Mouse (Mus musculus): ENCODE measurements around the gene Tifa. TPM values are rescaled to one million over a fixed set of nuclear protein-coding genes. Genes with fewer than 3 reads are reported as not detected.

Tifa gene
- polyA plus RNA-seq, 1 experiment from 2014 or later: 3.4 TPM

DNA sequence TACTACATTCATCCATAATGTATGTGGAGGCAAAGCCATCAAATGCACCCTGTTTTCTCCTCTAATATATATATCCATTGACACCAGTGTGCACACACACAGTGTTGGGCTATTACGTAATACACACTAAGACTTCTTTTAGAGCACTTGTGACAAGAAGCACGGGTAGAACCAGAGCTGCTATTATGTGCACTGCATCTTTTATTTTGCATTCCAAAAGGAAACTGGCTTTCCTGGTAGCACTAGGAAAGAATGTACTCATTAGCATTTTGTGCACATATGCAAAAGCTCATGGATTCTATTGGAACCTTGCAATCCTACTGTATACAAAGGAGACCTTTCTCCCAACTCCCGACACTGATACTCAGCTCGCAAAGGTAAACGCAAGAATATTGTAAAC lies 79.3 kb downstream of the Tifa start:
- Histone ChIP-seq H3K9me3 (replicated peaks; ENCODE audit: control insufficient read depth, low read length) (no peaks in the 10 kb centered on the region), H3K4me3 (ENCODE audit: low read depth, low read length) (no peak overlapping the region), H3K27me3 (ENCODE audit: control insufficient read depth, insufficient read depth, low read length) (no peaks in the 10 kb centered on the region), H3K9ac (ENCODE audit: low read depth, low read length) (no peak overlapping the region), H3K4me2 (no peak overlapping the region), H3K36me3 (ENCODE audit: control insufficient read depth, insufficient read depth, low read length) (no peaks in the 10 kb centered on the region), H3K27ac (ENCODE audit: low read depth, low read length) (no peak overlapping the region), H3K4me1 (ENCODE audit: control insufficient read depth, insufficient read depth, low read length) (peaks cover 3% of the 10 kb centered on the region; the same call in 1 of the 2 replicates)
- WGBS (ENCODE audit: insufficient replicate concordance): 87% methylated on average over 5 of the region's 5 CpGs
- ATAC-seq (replicated peaks; ENCODE audit: insufficient number of reproducible peaks, low FRiP score, low TSS enrichment): no peak

DNA sequence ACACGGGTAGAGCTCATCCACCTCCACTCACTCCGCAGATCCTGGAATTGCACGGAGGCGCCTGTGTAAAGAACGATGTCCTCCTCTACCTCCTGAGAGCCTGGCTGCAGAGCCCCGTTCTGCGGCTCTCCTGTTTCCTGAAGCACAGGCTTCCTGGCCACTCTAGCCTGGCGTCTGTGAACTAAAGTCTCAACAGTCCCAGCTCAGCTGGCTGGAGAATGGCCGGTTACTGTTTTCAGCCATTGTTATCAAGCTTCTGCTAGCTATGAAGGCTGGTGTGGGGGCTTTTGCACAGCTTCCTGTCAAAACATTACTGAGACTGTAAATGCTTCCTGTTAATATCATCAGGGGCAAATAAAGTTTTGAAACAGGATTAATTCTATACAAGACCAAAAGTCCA lies 82.0 kb downstream of the Tifa start:
- Histone ChIP-seq H3K27me3 (ENCODE audit: control insufficient read depth, insufficient read depth, low read length) (no peaks in the 10 kb centered on the region), H3K4me2 (no peak overlapping the region), H3K9ac (ENCODE audit: low read depth, low read length) (no peak overlapping the region), H3K36me3 (ENCODE audit: control insufficient read depth, insufficient read depth, low read length) (no peaks in the 10 kb centered on the region), H3K4me3 (ENCODE audit: low read depth, low read length) (no peak overlapping the region), H3K9me3 (replicated peaks; ENCODE audit: control insufficient read depth, low read length) (no peaks in the 10 kb centered on the region), H3K27ac (ENCODE audit: low read depth, low read length) (no peak overlapping the region), H3K4me1 (ENCODE audit: control insufficient read depth, insufficient read depth, low read length) (no peaks in the 10 kb centered on the region)
- 64% methylated on average over 9 of the region's 9 CpGs for WGBS (ENCODE audit: insufficient replicate concordance)
- no peak for ATAC-seq (replicated peaks; ENCODE audit: insufficient number of reproducible peaks, low FRiP score, low TSS enrichment)

DNA sequence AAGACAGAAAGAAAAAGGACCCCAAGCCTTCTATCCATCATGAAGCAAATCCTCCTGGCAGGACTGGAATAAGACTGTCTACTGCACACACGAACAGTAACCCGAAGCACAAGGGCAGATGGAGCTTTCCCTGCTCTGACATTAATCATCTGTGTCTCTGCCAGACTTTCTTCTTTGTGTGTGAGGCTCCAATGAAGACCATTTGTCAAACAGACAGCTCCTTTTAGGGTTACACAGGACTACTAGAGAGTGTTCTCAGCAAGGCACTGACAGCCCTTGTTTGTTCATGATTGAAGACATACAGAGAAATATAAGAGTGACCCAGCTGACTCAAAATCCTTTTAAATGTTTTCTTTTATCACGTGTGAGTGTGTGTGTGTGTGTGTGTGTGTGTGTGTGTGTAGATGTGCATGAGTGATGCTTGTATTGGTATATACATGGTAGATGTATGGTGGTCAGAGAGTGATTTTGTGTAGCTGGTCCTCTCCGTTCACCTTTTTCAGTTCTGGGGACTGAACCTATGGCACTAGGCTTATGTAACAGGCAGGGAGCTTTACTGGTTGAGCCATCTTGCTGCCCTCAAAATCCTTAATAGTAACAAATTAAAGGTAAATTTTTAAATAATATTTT lies 84.8 kb downstream of the Tifa start:
- Histone ChIP-seq H3K4me2 (no peak overlapping the region), H3K9ac (ENCODE audit: low read depth, low read length) (no peak overlapping the region), H3K4me3 (ENCODE audit: low read depth, low read length) (no peak overlapping the region), H3K27me3 (ENCODE audit: control insufficient read depth, insufficient read depth, low read length) (no peaks in the 10 kb centered on the region), H3K4me1 (ENCODE audit: control insufficient read depth, insufficient read depth, low read length) (no peaks in the 10 kb centered on the region), H3K27ac (ENCODE audit: low read depth, low read length) (no peak overlapping the region), H3K36me3 (ENCODE audit: control insufficient read depth, insufficient read depth, low read length) (no peaks in the 10 kb centered on the region), H3K9me3 (replicated peaks; ENCODE audit: control insufficient read depth, low read length) (no peaks in the 10 kb centered on the region)
- no peak for ATAC-seq (replicated peaks; ENCODE audit: insufficient number of reproducible peaks, low FRiP score, low TSS enrichment)
- 50% methylated on average over 4 of the region's 4 CpGs for WGBS (ENCODE audit: insufficient replicate concordance)

DNA sequence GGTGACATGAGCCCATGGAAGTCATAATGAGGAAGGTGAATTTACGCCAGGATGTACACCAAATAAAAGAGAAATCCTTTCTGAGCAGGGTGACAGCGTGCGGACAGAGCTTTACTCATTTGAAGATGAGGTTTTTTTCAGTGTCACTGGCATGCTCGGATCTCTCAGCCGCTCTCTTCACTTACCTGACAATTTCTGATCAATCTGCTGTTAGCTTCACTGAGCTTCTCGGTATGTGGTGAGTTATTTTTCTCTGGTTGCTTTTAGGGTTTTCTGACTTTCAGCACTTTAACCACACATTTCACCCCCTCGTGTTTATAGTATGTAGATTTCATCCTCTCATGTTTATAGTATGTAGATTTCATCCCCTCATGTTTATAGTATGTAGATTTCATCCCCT lies 85.5 kb downstream of the Tifa start:
- Histone ChIP-seq H3K27ac (ENCODE audit: low read depth, low read length) (no peak overlapping the region), H3K9ac (ENCODE audit: low read depth, low read length) (no peak overlapping the region), H3K4me3 (ENCODE audit: low read depth, low read length) (no peak overlapping the region), H3K36me3 (ENCODE audit: control insufficient read depth, insufficient read depth, low read length) (no peaks in the 10 kb centered on the region), H3K4me2 (no peak overlapping the region), H3K9me3 (replicated peaks; ENCODE audit: control insufficient read depth, low read length) (no peaks in the 10 kb centered on the region), H3K27me3 (ENCODE audit: control insufficient read depth, insufficient read depth, low read length) (no peaks in the 10 kb centered on the region), H3K4me1 (ENCODE audit: control insufficient read depth, insufficient read depth, low read length) (no peaks in the 10 kb centered on the region)
- no peak for ATAC-seq (replicated peaks; ENCODE audit: insufficient number of reproducible peaks, low FRiP score, low TSS enrichment)
- WGBS (ENCODE audit: insufficient replicate concordance): 83% methylated on average over 7 of the region's 7 CpGs

DNA sequence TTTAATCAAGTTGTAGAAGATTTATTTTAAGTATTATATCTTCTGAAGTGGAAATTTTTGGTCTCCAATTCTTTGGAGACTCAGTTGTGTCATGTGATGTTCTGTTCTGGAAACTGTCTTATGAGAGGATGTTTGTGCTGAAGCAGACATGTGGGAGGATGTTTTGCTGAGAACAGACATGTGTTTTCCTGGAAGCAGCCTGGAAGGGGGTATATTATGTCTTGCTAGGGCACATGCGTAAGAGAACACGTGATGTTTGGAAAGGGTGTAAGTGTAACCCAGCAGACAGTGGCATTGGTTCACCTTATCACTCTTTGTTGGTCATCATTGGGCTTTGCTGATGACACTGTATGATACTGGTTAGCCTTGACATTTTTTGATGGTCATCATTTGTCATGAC lies 85.9 kb downstream of the Tifa start:
- WGBS (ENCODE audit: insufficient replicate concordance): 92% methylated on average over 2 of the region's 2 CpGs
- ATAC-seq (replicated peaks; ENCODE audit: insufficient number of reproducible peaks, low FRiP score, low TSS enrichment): no peak

DNA sequence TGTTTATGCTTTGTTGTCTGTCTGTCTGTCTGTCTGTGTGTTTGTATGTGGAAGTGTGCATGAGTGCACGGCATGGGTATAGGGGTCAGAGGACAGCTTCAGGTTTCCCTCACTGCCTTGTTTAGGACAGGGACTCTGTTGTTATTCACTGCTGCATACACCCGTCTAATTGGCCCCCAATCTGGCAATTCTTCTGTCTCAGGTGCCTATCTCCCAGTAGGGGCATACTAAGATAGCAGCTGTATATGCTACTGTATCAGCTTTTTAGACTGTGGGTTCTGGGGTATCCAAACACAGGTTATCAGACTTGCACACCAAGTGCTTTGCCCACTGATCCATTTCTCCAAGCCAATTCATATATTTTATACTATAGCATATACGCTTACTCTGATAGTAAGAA lies 90.4 kb downstream of the Tifa start:
- no peak for ATAC-seq (replicated peaks; ENCODE audit: insufficient number of reproducible peaks, low FRiP score, low TSS enrichment)
- H3K4me2 ChIP-seq: no peak overlapping the region
- H3K36me3 ChIP-seq (ENCODE audit: control insufficient read depth, insufficient read depth, low read length): no peaks in the 10 kb centered on the region
- no peak overlapping the region for H3K4me3 ChIP-seq (ENCODE audit: low read depth, low read length)
- no peak overlapping the region for H3K9ac ChIP-seq (ENCODE audit: low read depth, low read length)
- H3K9me3 ChIP-seq (replicated peaks; ENCODE audit: control insufficient read depth, low read length): no peaks in the 10 kb centered on the region
- H3K27me3 ChIP-seq (ENCODE audit: control insufficient read depth, insufficient read depth, low read length): no peaks in the 10 kb centered on the region
- peaks cover 8% of the 10 kb centered on the region; the same call in 1 of the 2 replicates for H3K4me1 ChIP-seq (ENCODE audit: control insufficient read depth, insufficient read depth, low read length)
- WGBS (ENCODE audit: insufficient replicate concordance): 78% methylated on average over 3 of the region's 3 CpGs
- no peak overlapping the region for H3K27ac ChIP-seq (ENCODE audit: low read depth, low read length)

More for the DNA sequence above, 85.9 kb downstream of the Tifa start:
- Histone ChIP-seq H3K4me1 (ENCODE audit: control insufficient read depth, insufficient read depth, low read length) (no peaks in the 10 kb centered on the region), H3K4me3 (ENCODE audit: low read depth, low read length) (no peak overlapping the region), H3K27ac (ENCODE audit: low read depth, low read length) (no peak overlapping the region), H3K9me3 (replicated peaks; ENCODE audit: control insufficient read depth, low read length) (no peaks in the 10 kb centered on the region), H3K9ac (ENCODE audit: low read depth, low read length) (no peak overlapping the region), H3K4me2 (no peak overlapping the region), H3K36me3 (ENCODE audit: control insufficient read depth, insufficient read depth, low read length) (no peaks in the 10 kb centered on the region), H3K27me3 (ENCODE audit: control insufficient read depth, insufficient read depth, low read length) (no peaks in the 10 kb centered on the region)

DNA sequence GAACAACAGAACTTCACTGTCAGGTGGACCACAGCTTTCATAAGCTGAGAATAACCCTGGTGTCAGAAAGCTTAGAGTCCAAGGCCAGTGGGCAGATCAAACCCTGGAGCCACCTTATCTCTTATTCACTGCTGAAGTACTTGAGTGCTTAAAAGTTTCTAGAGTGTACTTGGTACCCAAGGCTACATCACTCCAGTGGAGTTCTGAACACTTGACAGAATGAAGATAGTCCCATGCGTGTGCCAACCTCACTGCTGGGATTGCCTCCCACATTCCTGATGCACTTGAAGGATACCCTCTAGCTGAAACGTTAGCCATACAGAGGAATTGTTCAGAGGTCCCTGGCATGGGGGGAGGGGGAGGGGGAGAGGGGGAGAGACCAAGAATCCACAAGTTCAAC lies 92.1 kb downstream of the Tifa start:
- no peak overlapping the region for H3K9ac ChIP-seq (ENCODE audit: low read depth, low read length)
- H3K36me3 ChIP-seq (ENCODE audit: control insufficient read depth, insufficient read depth, low read length): no peaks in the 10 kb centered on the region
- no peak overlapping the region for H3K4me3 ChIP-seq (ENCODE audit: low read depth, low read length)
- no peaks in the 10 kb centered on the region for H3K9me3 ChIP-seq (replicated peaks; ENCODE audit: control insufficient read depth, low read length)
- H3K4me1 ChIP-seq (ENCODE audit: control insufficient read depth, insufficient read depth, low read length): peaks cover 8% of the 10 kb centered on the region; the same call in 1 of the 2 replicates
- H3K4me2 ChIP-seq: no peak overlapping the region
- H3K27me3 ChIP-seq (ENCODE audit: control insufficient read depth, insufficient read depth, low read length): no peaks in the 10 kb centered on the region
- WGBS (ENCODE audit: insufficient replicate concordance): 38% methylated on average over 2 of the region's 2 CpGs
- no peak for ATAC-seq (replicated peaks; ENCODE audit: insufficient number of reproducible peaks, low FRiP score, low TSS enrichment)
- no peak overlapping the region for H3K27ac ChIP-seq (ENCODE audit: low read depth, low read length)

Other genes with a start within 250 kb of the Tifa start
- 62.3 and 64.4 TPM in 2 replicates for gene Larp7, start 236.5 kb upstream of the Tifa start, polyA plus RNA-seq (2014; fragmentation: Nextera tagmentation; extraction: Ambion mirVana)
- 7.6 and 10.7 TPM in 2 replicates for gene Zgrf1, start 236.3 kb upstream of the Tifa start, polyA plus RNA-seq (2014; fragmentation: Nextera tagmentation; extraction: Ambion mirVana)
- not detected in 2 replicates for gene Neurog2, start 156.7 kb upstream of the Tifa start, polyA plus RNA-seq (2014; fragmentation: Nextera tagmentation; extraction: Ambion mirVana)
- 0.72 and 1.2 TPM in 2 replicates for gene Alpk1, start 9.3 kb upstream of the Tifa start, polyA plus RNA-seq (2014; fragmentation: Nextera tagmentation; extraction: Ambion mirVana)
- gene Ap1ar, start 47.7 kb downstream of the Tifa start, polyA plus RNA-seq (2014; fragmentation: Nextera tagmentation; extraction: Ambion mirVana): 32.0 and 34.5 TPM in 2 replicates
- gene Fam241a, start 106.5 kb downstream of the Tifa start, polyA plus RNA-seq (2014; fragmentation: Nextera tagmentation; extraction: Ambion mirVana): 9.8 and 11.0 TPM in 2 replicates

All from heart, embryonic 11.5 days (tissue).